Mouse (Mus musculus): ENCODE data around the gene Tbc1d22a.

Tbc1d22a gene

DNA sequence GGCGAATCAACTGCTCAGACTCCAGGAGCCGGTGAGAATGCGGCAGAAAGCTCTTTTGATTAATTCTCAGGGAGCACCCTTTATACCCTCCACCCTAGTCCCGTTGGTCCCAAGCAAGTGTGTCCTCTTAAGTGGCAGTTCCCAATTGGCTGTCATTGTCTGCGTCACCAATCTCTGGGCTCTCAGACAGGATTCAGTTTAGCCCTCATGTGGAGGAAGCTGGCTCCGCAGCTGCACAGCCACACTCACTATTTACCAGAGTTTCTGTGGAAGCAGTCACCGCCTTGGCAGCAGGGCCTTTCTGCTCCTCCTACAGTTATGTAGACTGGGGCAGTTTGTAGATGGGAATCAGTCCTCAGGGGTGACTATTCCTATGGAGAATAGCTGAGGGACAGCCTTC lies 256.9 kb downstream of the Tbc1d22a start:
- DNase-seq, result no peak

- no peak for DNase-seq
Observed at GRCm38 (mm10) chr15:86473473-86473872, 259.2 kb downstream of the Tbc1d22a start.

- no peak for DNase-seq
Observed at GRCm38 (mm10) chr15:86474951-86475350, 260.7 kb downstream of the Tbc1d22a start.

DNA sequence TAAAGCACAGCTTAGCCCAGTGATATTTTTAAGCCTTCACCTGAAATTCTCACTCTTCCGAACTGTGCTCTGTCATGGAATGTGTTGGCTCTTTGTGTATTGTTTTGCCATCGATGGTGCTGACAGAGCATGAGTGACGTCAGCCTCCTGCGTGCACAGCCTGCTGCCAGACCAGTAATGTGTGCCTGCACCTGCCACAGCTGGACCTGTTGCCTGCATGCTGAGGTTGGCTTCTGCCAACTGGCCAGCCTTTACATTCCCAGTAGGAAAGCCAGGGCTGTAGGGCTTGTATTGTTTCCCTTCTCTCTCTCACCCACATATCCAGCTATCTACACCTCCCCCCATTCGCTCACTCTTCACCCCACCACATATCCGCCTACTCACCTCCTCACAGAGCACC lies 262.2 kb downstream of the Tbc1d22a start:
- no peak for DNase-seq

- no peak for DNase-seq
Observed at GRCm38 (mm10) chr15:86477032-86477431, 262.8 kb downstream of the Tbc1d22a start.

- DNase-seq, result no peak
Observed at GRCm38 (mm10) chr15:86477471-86477992, 263.3 kb downstream of the Tbc1d22a start.

- DNase-seq, result no peak
Observed at GRCm38 (mm10) chr15:86478685-86479502, 264.6 kb downstream of the Tbc1d22a start.

DNA sequence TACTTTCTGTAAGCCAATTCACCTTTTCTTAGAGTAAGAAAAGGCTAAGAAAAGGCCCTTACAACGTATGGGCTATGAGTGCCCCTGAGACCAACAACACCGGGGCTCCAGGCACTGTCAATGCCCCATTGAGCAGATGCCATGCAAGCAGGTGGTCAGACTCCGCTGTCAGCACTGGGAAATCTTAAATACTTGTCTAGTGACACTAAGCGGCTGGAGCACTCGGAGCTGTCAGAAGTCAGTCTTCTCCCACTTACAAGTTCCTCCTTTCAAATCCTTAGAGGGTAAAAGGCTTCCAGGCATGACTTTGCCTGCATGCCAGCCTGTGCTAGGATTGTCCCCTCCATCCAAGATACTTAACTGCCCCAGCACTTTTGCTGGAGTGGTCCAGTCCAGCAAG lies 268.1 kb downstream of the Tbc1d22a start:
- DNase-seq, result no peak

- DNase-seq, result no peak
Observed at GRCm38 (mm10) chr15:86485815-86486214, 271.6 kb downstream of the Tbc1d22a start.

DNA sequence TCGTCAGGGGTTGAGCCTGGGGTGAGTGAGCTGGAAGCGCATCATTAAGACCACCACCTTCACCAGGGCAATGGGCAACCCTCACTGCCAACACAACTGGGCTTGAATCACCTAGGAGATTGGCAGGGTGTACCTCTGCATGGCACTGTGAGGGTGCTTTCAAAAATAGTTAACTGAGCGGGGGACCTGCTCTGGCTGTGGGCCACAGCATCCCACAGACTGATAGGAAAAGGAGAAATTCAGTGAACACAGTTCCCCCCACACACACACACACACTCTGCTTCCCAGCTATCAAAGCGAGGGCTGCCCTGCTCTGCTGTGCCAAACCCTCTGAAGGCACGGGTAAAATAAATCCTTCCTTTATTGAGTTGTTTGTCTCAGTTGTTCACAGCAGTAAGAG lies 273.1 kb downstream of the Tbc1d22a start:
- no peak for DNase-seq

- no peak for DNase-seq
Observed at GRCm38 (mm10) chr15:86491434-86492099, 277.3 kb downstream of the Tbc1d22a start.

DNA sequence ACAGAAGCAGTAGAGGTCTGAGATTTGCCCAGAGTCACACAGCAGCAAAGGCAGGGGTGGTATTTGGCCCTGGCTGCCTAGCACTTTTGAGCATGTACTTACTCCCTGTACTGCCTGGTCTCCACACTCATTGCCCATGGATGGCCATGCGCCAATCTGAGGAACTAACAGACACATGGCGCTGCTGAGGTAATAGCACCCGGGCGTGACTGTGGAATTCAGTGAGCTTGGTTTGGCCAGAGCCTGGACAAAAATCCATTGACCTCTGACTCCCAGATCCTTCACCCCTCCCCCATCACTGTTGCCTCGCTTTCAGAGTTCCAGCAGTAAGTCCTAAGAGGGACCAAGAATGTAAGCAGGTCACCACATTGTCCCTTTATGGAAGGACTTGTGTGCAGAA lies 278.4 kb downstream of the Tbc1d22a start:
- no peak for DNase-seq

GRCm38 (mm10) chr15:86496209-86496608 lies 281.9 kb downstream of the Tbc1d22a start:
- DNase-seq, result no peak

GRCm38 (mm10) chr15:86496646-86497045 lies 282.4 kb downstream of the Tbc1d22a start:
- no peak for DNase-seq

- no peak for DNase-seq
Observed at GRCm38 (mm10) chr15:86500536-86500935, 286.3 kb downstream of the Tbc1d22a start.

- no peak for DNase-seq
Observed at GRCm38 (mm10) chr15:86503413-86503812, 289.2 kb downstream of the Tbc1d22a start.

DNA sequence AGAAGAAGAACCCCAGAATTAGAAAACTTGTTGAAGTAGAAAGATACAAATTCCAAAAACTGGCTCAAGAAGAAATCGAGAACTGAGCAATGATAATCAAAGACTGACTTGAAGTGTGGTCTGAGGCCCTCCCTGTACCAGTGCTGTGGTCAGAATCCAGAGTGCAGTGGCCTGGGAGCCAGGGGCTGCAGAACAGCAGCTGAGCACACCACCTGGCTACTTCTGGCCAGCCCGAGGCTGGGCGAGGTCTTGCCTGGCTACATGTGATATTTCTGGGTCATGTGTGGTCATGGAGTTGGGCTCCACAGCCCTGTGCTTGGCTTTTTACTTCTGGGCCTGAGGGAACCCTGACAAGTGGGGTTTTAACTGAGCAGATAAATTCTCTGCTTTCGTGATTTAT lies 292.4 kb downstream of the Tbc1d22a start:
- no peak for DNase-seq

DNA sequence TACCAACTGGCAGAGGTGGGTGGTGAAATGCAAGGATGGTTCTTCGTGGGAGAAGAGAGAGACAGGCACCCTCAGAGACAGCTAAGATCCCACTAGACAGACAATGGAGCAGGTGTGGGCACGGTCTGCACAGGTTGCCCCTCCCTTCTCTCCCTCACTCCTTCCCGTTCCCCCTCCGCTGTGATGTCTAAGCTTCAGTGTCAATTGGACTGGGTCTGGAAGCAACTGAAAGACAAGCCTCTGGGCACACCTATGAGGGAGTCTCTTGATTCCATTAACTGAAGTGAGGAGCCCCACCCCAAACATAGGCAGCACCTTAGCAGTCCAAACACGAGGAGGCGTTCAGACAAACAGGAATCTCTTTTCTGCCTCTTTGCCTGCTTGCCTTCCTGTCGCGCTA lies 293.3 kb downstream of the Tbc1d22a start:
- DNase-seq, result no peak

DNA sequence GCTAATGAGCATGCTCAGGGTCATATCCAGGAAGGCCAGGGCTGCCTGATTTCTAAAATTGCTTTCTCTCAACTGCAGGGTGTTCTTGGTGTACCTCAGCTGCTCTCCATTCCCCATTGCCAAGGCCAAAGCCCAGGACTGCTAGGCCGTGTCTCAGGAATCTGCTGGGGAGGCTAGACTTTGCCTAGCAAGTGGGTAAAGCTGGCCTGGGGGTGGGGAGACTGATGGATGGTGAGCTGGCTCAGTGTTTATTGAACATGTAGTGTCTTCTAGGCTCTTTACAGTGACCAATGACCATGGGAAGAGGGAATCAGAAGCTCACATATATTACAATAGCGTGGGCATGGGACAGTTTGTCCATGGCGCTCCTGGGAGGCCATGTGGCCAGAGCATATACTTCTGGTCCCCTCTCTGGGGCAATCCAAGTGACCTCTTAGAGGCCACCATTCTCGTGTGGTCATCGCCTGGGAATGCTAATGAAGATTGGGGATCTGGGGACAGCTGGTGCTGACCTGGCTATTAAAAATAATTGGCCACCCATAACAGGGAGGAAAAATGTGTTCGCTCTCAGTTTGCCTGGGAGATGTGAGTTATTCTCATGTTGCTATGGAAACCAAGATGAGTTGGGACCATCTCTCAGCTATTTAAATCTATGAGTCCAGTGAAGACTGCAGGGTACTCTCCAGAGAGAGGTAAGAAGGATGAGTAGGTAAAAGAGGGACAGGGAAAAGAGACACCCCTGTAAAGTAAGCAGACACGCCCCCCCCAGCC lies 294.3 kb downstream of the Tbc1d22a start:
- DNase-seq, result no peak

DNA sequence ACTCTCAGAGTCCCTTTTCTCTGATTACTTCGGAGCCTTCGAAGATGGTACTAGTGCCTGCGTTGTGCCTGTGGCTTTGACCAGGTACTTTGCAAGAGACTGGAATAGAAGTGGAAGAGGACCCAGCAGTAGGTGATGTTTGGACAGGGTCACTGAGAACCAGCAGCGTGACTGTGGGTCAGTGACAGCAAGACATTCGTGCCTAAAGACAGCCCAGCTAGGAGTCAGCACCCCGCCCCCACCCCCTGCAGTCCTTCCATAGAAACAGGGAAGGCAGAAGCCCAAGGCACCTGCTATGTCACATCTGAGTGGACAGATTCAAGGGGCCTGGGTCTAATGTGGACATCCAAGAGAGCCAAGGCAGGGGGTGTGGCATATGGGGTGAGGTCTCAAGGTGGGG lies 295.3 kb downstream of the Tbc1d22a start:
- DNase-seq, result no peak

DNA sequence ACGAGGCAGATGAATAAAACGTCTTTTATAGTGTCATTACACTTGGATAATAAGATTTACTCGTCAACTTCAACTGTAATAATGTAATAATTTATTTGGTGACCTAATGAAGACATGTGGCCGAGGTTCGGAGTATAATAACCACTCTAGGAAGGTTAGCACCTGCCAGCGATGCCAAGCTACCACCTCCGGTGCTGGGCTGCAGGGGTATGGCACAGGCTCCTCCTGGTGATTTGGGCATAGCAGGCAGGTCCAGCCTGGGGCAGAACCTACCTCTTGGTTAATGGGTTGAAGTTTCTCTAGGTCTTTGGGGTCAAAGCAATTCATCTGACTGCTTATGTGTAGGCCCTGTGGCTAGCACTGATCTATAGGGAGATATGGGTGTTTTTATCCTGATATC lies 296.9 kb downstream of the Tbc1d22a start:
- DNase-seq, result no peak

DNA sequence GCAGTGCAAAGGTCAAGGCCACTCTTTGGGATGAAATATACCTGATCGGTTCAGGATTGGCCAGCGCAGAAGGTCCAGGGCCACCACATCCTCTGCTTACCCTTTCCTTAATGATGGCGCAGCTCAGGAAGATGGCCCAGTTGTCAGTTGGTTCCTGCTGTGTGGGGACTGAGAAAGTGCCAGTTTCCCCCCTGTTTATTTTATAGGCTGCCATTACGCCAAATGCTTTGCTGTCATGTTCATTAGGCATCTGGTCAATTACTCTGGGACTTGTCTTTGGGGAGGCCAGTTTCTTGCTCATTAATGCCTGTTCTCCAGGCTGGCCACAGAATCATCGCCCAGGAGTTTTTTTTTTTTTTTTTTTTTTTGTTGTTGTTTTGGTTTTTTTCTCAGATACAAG lies 299.1 kb downstream of the Tbc1d22a start:
- no peak for DNase-seq

GRCm38 (mm10) chr15:86520201-86520600 lies 305.9 kb downstream of the Tbc1d22a start:
- no peak for DNase-seq

Data from lung, adult 18-20 months (tissue).